In genomic region chr12:117832190-117832589, GRCm38 (mm10) we compare ENCODE assay signal across 19 mouse cellular contexts. TPM values are rescaled to one million over a fixed set of nuclear protein-coding genes. Genes with fewer than 3 reads are reported as not detected.
DNase-seq lines count a peak whose midpoint lies in the region; ATAC-seq and TF ChIP-seq lines count a peak whose summit lies in the region.
"Had no signal": no experiment of that assay in that cellular context is flagged by ENCODE, and none has a peak within 500 bp of the region (broad histone marks: within the 10 kb centered on the region; RNA-seq: fewer than 3 reads in every experiment).

No protein-coding gene starts in this region.

- H3K4me2 ChIP-seq in kidney, embryonic 15.5 days, result no peak overlapping the region
- H3K4me2 ChIP-seq: forebrain, embryonic 15.5 days; heart, embryonic 12.5 days; hindbrain, embryonic 15.5 days had no signal

- no peaks in the 10 kb centered on the region for H3K9me3 ChIP-seq in kidney, embryonic 15.5 days (replicated peaks)
- H3K9me3 ChIP-seq: forebrain, embryonic 15.5 days; heart, embryonic 12.5 days; hindbrain, embryonic 15.5 days had no signal

- no peaks in the 10 kb centered on the region for H3K79me3 ChIP-seq in C2C12 (ENCODE audit: low read depth)

- no peaks in the 10 kb centered on the region for H3K36me3 ChIP-seq in kidney, embryonic 15.5 days
- H3K36me3 ChIP-seq in C2C12 (ENCODE audit: control insufficient read depth, insufficient read depth), result no peaks in the 10 kb centered on the region
- H3K36me3 ChIP-seq: forebrain, embryonic 15.5 days; G1E; heart, embryonic 12.5 days; hindbrain, embryonic 15.5 days had no signal

- ATAC-seq in kidney, embryonic 15.5 days (replicated peaks; ENCODE audit: low FRiP score), result peak; percentile 57; the same call in 1 of the 2 replicates
- ATAC-seq in granulocyte monocyte progenitor cell, adult 5-6 weeks (replicated peaks; ENCODE audit: poor library complexity, severe bottlenecking), result peak; percentile 73
- ATAC-seq in megakaryocyte progenitor cell, adult 5-6 weeks (replicated peaks; ENCODE audit: poor library complexity), result peak; percentile 74
- ATAC-seq: CD4-positive, CD25-positive, alpha-beta regulatory T cell, adult 4 months; forebrain, embryonic 15.5 days had no signal

- no peak overlapping the region for H3K27ac ChIP-seq in kidney, embryonic 15.5 days
- H3K27ac ChIP-seq: forebrain, embryonic 15.5 days; hindbrain, embryonic 15.5 days had no signal

- no peaks in the 10 kb centered on the region; the same call in 1 of the 2 replicates for H3K27me3 ChIP-seq in kidney, embryonic 15.5 days
- H3K27me3 ChIP-seq in C2C12 (ENCODE audit: control insufficient read depth, insufficient read depth, insufficient read length), result no peaks in the 10 kb centered on the region
- H3K27me3 ChIP-seq: forebrain, embryonic 15.5 days; heart, embryonic 12.5 days had no signal

- no peak for TF ChIP-seq CTCF in C2C12 (IDR thresholded peaks at IDR 0.05; ENCODE audit: control insufficient read depth, insufficient read depth, insufficient read length)

- H3K9ac ChIP-seq in kidney, embryonic 15.5 days, result no peak overlapping the region
- H3K9ac ChIP-seq: forebrain, embryonic 15.5 days; heart, embryonic 12.5 days; hindbrain, embryonic 15.5 days had no signal

- no peak for DNase-seq in kidney, adult 9 months
- DNase-seq in ovary, postnatal 36 days (ENCODE audit: low spot score), result no peak
- DNase-seq in thymus, postnatal 0 days (ENCODE audit: low spot score), result no peak
- DNase-seq in kidney, postnatal 25 days, result no peak
- DNase-seq: adrenal gland, postnatal 10 days; cerebellum, adult 18-20 months; cerebellum, adult 9-11 months; cerebellum, postnatal 36 days; gastrocnemius, postnatal 10 days; heart, postnatal 36 days had no signal

- H3K4me3 ChIP-seq in kidney, embryonic 15.5 days (replicated peaks), result no peak overlapping the region
- no peak overlapping the region for H3K4me3 ChIP-seq in C2C12 (ENCODE audit: insufficient read depth, poor library complexity, severe bottlenecking)
- H3K4me3 ChIP-seq: forebrain, embryonic 15.5 days; heart, embryonic 12.5 days; hindbrain, embryonic 15.5 days had no signal

- WGBS in kidney, embryonic 15.5 days, result 25% methylated on average over 5 of the region's 5 CpGs

- no peaks in the 10 kb centered on the region for H3K4me1 ChIP-seq in kidney, embryonic 15.5 days
- H3K4me1 ChIP-seq: forebrain, embryonic 15.5 days; heart, embryonic 12.5 days; hindbrain, embryonic 15.5 days had no signal

- H3K79me2 ChIP-seq in C2C12 (ENCODE audit: control insufficient read depth, insufficient read depth), result no peaks in the 10 kb centered on the region

- H3ac ChIP-seq in C2C12 (ENCODE audit: control insufficient read depth, insufficient read length, low read depth), result no peak overlapping the region

TF ChIP-seq in C2C12, 6 proteins besides CTCF, POLR2A, EP300 and RAD21:
- peak; percentile 65 for TF ChIP-seq CEBPB (IDR thresholded peaks at IDR 0.05; ENCODE audit: low read depth)
- no peak for TF ChIP-seq MAX (IDR thresholded peaks at IDR 0.05)
- TF ChIP-seq MYOG (IDR thresholded peaks at IDR 0.05; ENCODE audit: control insufficient read depth, extremely low read depth, insufficient read length), result no peak
- TF ChIP-seq MYOD1 (IDR thresholded peaks at IDR 0.05; ENCODE audit: control insufficient read depth, insufficient read length, low read depth), result no peak
- TF ChIP-seq USF1 (IDR thresholded peaks at IDR 0.05; ENCODE audit: low read depth), result no peak
- TF ChIP-seq FOSL1 (IDR thresholded peaks at IDR 0.05; ENCODE audit: insufficient read depth, low read length, poor library complexity, severe bottlenecking), result no peak

RNA-seq across cellular contexts. Expression of gene Cdca7l, which starts 28.1 kb away (rescaled TPM):
- polyA plus RNA-seq in kidney, embryonic 15.5 days (2015; fragmentation: Nextera tagmentation; extraction: Ambion mirVana), result 56.0 and 60.6 TPM in 2 replicates
- polyA plus RNA-seq in C2C12 (2012; fragmentation: generic; extraction: Trizol), result 13.7 TPM
- 63.2 and 75.7 TPM in 2 replicates for total RNA-seq in granulocyte monocyte progenitor cell, adult 5-6 weeks (2014; fragmentation: Nextera tagmentation)
- 130 and 145 TPM in 2 replicates for total RNA-seq in granulocyte monocyte progenitor cell, adult 5-6 weeks (2017)
- 60.2 and 64.5 TPM in 2 replicates for total RNA-seq in megakaryocyte progenitor cell, adult 5-6 weeks (2015)
- total RNA-seq in megakaryocyte progenitor cell, adult 5-6 weeks (2017), result 150 and 189 TPM in 2 replicates
- polyA plus RNA-seq in thymus, postnatal 0 days (2015; fragmentation: Nextera tagmentation; extraction: Ambion mirVana), result 39.4 and 43.3 TPM in 2 replicates
